Mouse (Mus musculus) stomach, embryonic 14.5 days (tissue): ENCODE measurements around the gene 2700097O09Rik. TPM values are rescaled to one million over a fixed set of nuclear protein-coding genes. Genes with fewer than 3 reads are reported as not detected.

Experiments
- ATAC-seq: fragments of 200-750 bp; cut with Nextera tagmentation; 2 replicates; pipeline ENCODE4 v1.8.0; 2017; ENCODE audit warnings: low read depth, moderate TSS enrichment; ENCODE audit not compliant: insufficient number of reproducible peaks, insufficient read depth, low FRiP score
- H3K27ac ChIP-seq: fragments of 300-500 bp; sonication (generic); 2 replicates; pipeline ENCODE4 v1.5.1; 2014; ENCODE audit warnings: mild to moderate bottlenecking, low read length, moderate library complexity, mixed read lengths
- H3K27me3 ChIP-seq: fragments of 300-500 bp; sonication (generic); 2 replicates; pipeline ENCODE4 v1.6.1; 2014; ENCODE audit warnings: low read length, control low read depth, mixed read lengths; ENCODE audit not compliant: control insufficient read depth, insufficient read depth
- H3K36me3 ChIP-seq: fragments of 300-500 bp; sonication (generic); 2 replicates; pipeline ENCODE4 v1.6.1; 2014; ENCODE audit warnings: mild to moderate bottlenecking, control low read depth, low read length, moderate library complexity, mixed read lengths; ENCODE audit not compliant: control insufficient read depth, insufficient read depth
- H3K4me1 ChIP-seq: fragments of 300-500 bp; sonication (generic); 2 replicates; pipeline ENCODE4 v1.6.1; 2014; ENCODE audit warnings: low read length, control low read depth, mixed read lengths; ENCODE audit not compliant: control insufficient read depth, insufficient read depth
- H3K4me2 ChIP-seq: fragments of 300-500 bp; sonication (generic); replicated peaks from 2 replicates; pipeline ENCODE4 v1.6.1; 2014; ENCODE audit warnings: low read depth, low read length, control low read depth
- H3K4me3 ChIP-seq: fragments of 300-500 bp; sonication (generic); 2 replicates; pipeline ENCODE4 v1.5.1; 2014; ENCODE audit warnings: low read depth, low read length, control low read depth
- H3K9ac ChIP-seq: fragments of 300-500 bp; sonication (generic); replicated peaks from 2 replicates; pipeline ENCODE4 v1.6.1; 2014; ENCODE audit warnings: low read depth, mild to moderate bottlenecking, control low read depth, low read length, moderate library complexity, mixed read lengths
- H3K9me3 ChIP-seq: fragments of 300-500 bp; sonication (generic); 2 replicates; pipeline ENCODE4 v1.6.1; 2016; ENCODE audit warnings: low read depth, low read length, control low read depth; ENCODE audit not compliant: control insufficient read depth
- WGBS: fragments of 180-500 bp; shearing (Covaris S2); extraction: QIAGEN DNeasy Blood & Tissue Kit; methylation state at CpG from one replicate; pipeline ENCODE4 v1.1.7; 2014; 5-methylcytosine and 5-hydroxymethylcytosine counted together
- polyA plus RNA-seq: library from polyadenylated mRNA; unstranded; fragments of >200 nt; fragmentation: Nextera tagmentation; extraction: Ambion mirVana; gene quantifications from 2 replicates; pipeline ENCODE4 v1.2.1, GENCODE M21; 2014

Gene 2700097O09Rik
- polyA plus RNA-seq, 1 experiment from 2014 or later = 33.0 TPM

GRCm38 (mm10) chr12:55054551-55055241 is 25.2 kb downstream of the 2700097O09Rik start:
- peaks cover 7% of the 10 kb centered on the region; the same call in 1 of the 2 replicates for H3K36me3 ChIP-seq
- H3K4me2 ChIP-seq = no peak overlapping the region
- H3K27ac ChIP-seq = no peak overlapping the region
- no peak for ATAC-seq
- H3K4me3 ChIP-seq = no peak overlapping the region
- H3K9me3 ChIP-seq = no peaks in the 10 kb centered on the region
- WGBS = 53% methylated on average over 2 of the region's 2 CpGs
- H3K9ac ChIP-seq = no peak overlapping the region
- no peaks in the 10 kb centered on the region for H3K27me3 ChIP-seq
- no peaks in the 10 kb centered on the region for H3K4me1 ChIP-seq

- H3K27me3 ChIP-seq = no peaks in the 10 kb centered on the region
- H3K4me2 ChIP-seq = no peak overlapping the region
- H3K4me3 ChIP-seq = no peak overlapping the region
- 88% methylated on average over 7 of the region's 7 CpGs for WGBS
- H3K36me3 ChIP-seq = peaks cover 7% of the 10 kb centered on the region; the same call in 1 of the 2 replicates
- H3K27ac ChIP-seq = no peak overlapping the region
- H3K9ac ChIP-seq = no peak overlapping the region
- no peaks in the 10 kb centered on the region for H3K9me3 ChIP-seq
- H3K4me1 ChIP-seq = no peaks in the 10 kb centered on the region
- no peak for ATAC-seq
Observed at GRCm38 (mm10) chr12:55053267-55053666, 26.6 kb downstream of the 2700097O09Rik start.

GRCm38 (mm10) chr12:55051210-55052173 is 28.4 kb downstream of the 2700097O09Rik start:
- H3K4me1 ChIP-seq = no peaks in the 10 kb centered on the region
- no peaks in the 10 kb centered on the region for H3K27me3 ChIP-seq
- peaks cover 7% of the 10 kb centered on the region; the same call in 1 of the 2 replicates for H3K36me3 ChIP-seq
- H3K9me3 ChIP-seq = no peaks in the 10 kb centered on the region
- 83% methylated on average over 8 of the region's 8 CpGs for WGBS
- H3K4me2 ChIP-seq = no peak overlapping the region
- ATAC-seq = no peak
- H3K9ac ChIP-seq = no peak overlapping the region
- H3K4me3 ChIP-seq = no peak overlapping the region
- no peak overlapping the region for H3K27ac ChIP-seq

- H3K4me2 ChIP-seq = no peak overlapping the region
- no peaks in the 10 kb centered on the region for H3K9me3 ChIP-seq
- no peak for ATAC-seq
- peaks cover 7% of the 10 kb centered on the region; the same call in 1 of the 2 replicates for H3K36me3 ChIP-seq
- no peaks in the 10 kb centered on the region for H3K4me1 ChIP-seq
- H3K27me3 ChIP-seq = no peaks in the 10 kb centered on the region
- 88% methylated on average over 8 of the region's 8 CpGs for WGBS
- H3K27ac ChIP-seq = no peak overlapping the region
- no peak overlapping the region for H3K4me3 ChIP-seq
- H3K9ac ChIP-seq = no peak overlapping the region
Observed at GRCm38 (mm10) chr12:55049731-55050353, 30.1 kb downstream of the 2700097O09Rik start.

GRCm38 (mm10) chr12:55041011-55041410 is 38.9 kb downstream of the 2700097O09Rik start:
- no peak for ATAC-seq
- H3K27ac ChIP-seq = no peak overlapping the region

GRCm38 (mm10) chr12:55027088-55027487 is 52.8 kb downstream of the 2700097O09Rik start:
- H3K9me3 ChIP-seq = no peaks in the 10 kb centered on the region
- no peaks in the 10 kb centered on the region for H3K4me1 ChIP-seq
- H3K27me3 ChIP-seq = no peaks in the 10 kb centered on the region
- H3K27ac ChIP-seq = no peak overlapping the region
- WGBS = 27% methylated on average over 3 of the region's 3 CpGs
- no peak overlapping the region for H3K9ac ChIP-seq
- ATAC-seq = no peak
- H3K4me3 ChIP-seq = no peak overlapping the region
- no peaks in the 10 kb centered on the region for H3K36me3 ChIP-seq
- no peak overlapping the region for H3K4me2 ChIP-seq

More at GRCm38 (mm10) chr12:55041011-55041410, 38.9 kb downstream of the 2700097O09Rik start:
- H3K4me1 ChIP-seq = no peaks in the 10 kb centered on the region
- no peak overlapping the region for H3K4me3 ChIP-seq
- WGBS = 75% methylated on average over 15 of the region's 15 CpGs
- no peaks in the 10 kb centered on the region for H3K36me3 ChIP-seq
- H3K27me3 ChIP-seq = no peaks in the 10 kb centered on the region
- H3K9me3 ChIP-seq = no peaks in the 10 kb centered on the region
- no peak overlapping the region for H3K9ac ChIP-seq
- H3K4me2 ChIP-seq = no peak overlapping the region

GRCm38 (mm10) chr12:55023284-55023683 is 56.6 kb downstream of the 2700097O09Rik start:
- 76% methylated on average over 2 of the region's 2 CpGs for WGBS

GRCm38 (mm10) chr12:55019421-55019877 is 60.5 kb downstream of the 2700097O09Rik start:
- H3K27ac ChIP-seq = no peak overlapping the region
- H3K4me3 ChIP-seq = no peak overlapping the region
- H3K9me3 ChIP-seq = no peaks in the 10 kb centered on the region
- H3K4me1 ChIP-seq = no peaks in the 10 kb centered on the region
- H3K27me3 ChIP-seq = no peaks in the 10 kb centered on the region
- H3K9ac ChIP-seq = no peak overlapping the region
- no peaks in the 10 kb centered on the region for H3K36me3 ChIP-seq
- no peak for ATAC-seq
- no peak overlapping the region for H3K4me2 ChIP-seq
- WGBS = 82% methylated on average over 7 of the region's 7 CpGs

More at GRCm38 (mm10) chr12:55023284-55023683, 56.6 kb downstream of the 2700097O09Rik start:
- H3K27ac ChIP-seq = no peak overlapping the region
- no peaks in the 10 kb centered on the region for H3K27me3 ChIP-seq
- H3K4me3 ChIP-seq = no peak overlapping the region
- H3K4me2 ChIP-seq = no peak overlapping the region
- ATAC-seq = no peak
- H3K9ac ChIP-seq = no peak overlapping the region
- H3K9me3 ChIP-seq = no peaks in the 10 kb centered on the region
- H3K36me3 ChIP-seq = no peaks in the 10 kb centered on the region
- H3K4me1 ChIP-seq = no peaks in the 10 kb centered on the region
